30 mouse cellular contexts compared by ENCODE assay signal in genomic region chr5:17495616-17496015, GRCm38 (mm10). TPM values are rescaled to one million over a fixed set of nuclear protein-coding genes. Genes with fewer than 3 reads are reported as not detected.
"Had no signal": no experiment of that assay in that cellular context is flagged by ENCODE, and none has a peak within 500 bp of the region (broad histone marks: within the 10 kb centered on the region; RNA-seq: fewer than 3 reads in every experiment).

No protein-coding gene starts in this region.

- ATAC-seq: liver, embryonic 12.5 days had no signal

- DNase-seq: kidney, postnatal 25 days; layer of hippocampus, adult 9-11 months; lung, adult 2 months; lung, postnatal 14 days; lung, postnatal 4 days; midbrain, embryonic 14.5 days; thymus, adult 18-20 months; thymus, postnatal 36 days had no signal

RNA-seq across cellular contexts. Expression of gene Speer4f1, which starts 19.7 kb away (rescaled TPM):
- total RNA-seq: layer of hippocampus, adult 2 months; layer of hippocampus, postnatal 25 days; left cerebral cortex, adult 2 months; left cerebral cortex, postnatal 10 days; left cerebral cortex, postnatal 36 days; megakaryocyte progenitor cell, adult 5-6 weeks; megakaryocyte-erythroid progenitor cell, adult 5-6 weeks; midbrain, postnatal 0 days had no signal
- polyA plus RNA-seq: kidney, embryonic 14.5 days; kidney, postnatal 0 days; large intestine, adult 2 months; limb, embryonic 12.5 days; limb, embryonic 15.5 days; liver, embryonic 12.5 days; liver, embryonic 15.5 days; lung, embryonic 16.5 days; midbrain, embryonic 14.5 days; midbrain, postnatal 0 days; neural tube, embryonic 11.5 days; neural tube, embryonic 14.5 days; small intestine, adult 2 months; spleen, adult 2 months; stomach, embryonic 16.5 days; urinary bladder, adult 2 months had no signal
